Mouse (Mus musculus) CH12.LX (cell line): ENCODE measurements around the gene Klhdc4. TPM values are rescaled to one million over a fixed set of nuclear protein-coding genes. Genes with fewer than 3 reads are reported as not detected.

Experiments
- DNase-seq: peaks from one replicate; pipeline ENCODE4 v3.0.0-alpha.2; 2013; ENCODE audit errors: extremely low read depth
- H3K27ac ChIP-seq: 2 replicates; pipeline ENCODE4 v1.5.1; 2012; ENCODE audit warnings: low read depth, mild to moderate bottlenecking, control low read depth, moderate library complexity; ENCODE audit not compliant: insufficient read depth
- H3K27me3 ChIP-seq: replicated peaks from 2 replicates; pipeline ENCODE3; 2012; ENCODE audit warnings: inconsistent platforms
- H3K36me3 ChIP-seq, 2 experiments: replicated peaks in 1 of 2; 2 replicates each; pipeline versions ENCODE3 to v1.6.1; 2012; ENCODE audit warnings: inconsistent platforms in 1 of 2, low read length in 1 of 2, mild to moderate bottlenecking in 1 of 2, mixed read lengths in 1 of 2, moderate library complexity in 1 of 2; ENCODE audit not compliant: control insufficient read depth in 1 of 2, insufficient read depth in 1 of 2
- H3K4me1 ChIP-seq, 2 experiments: 2 replicates each; pipeline ENCODE4 v1.6.1; 2012; ENCODE audit warnings: inconsistent platforms in 1 of 2, moderate library complexity in 1 of 2; ENCODE audit not compliant: insufficient read depth in 2 of 2, control insufficient read depth in 1 of 2
- H3K4me2 ChIP-seq: 2 replicates; pipeline ENCODE4 v1.6.1; 2012; ENCODE audit warnings: low read depth, mild to moderate bottlenecking, control low read depth; ENCODE audit not compliant: poor library complexity, insufficient read depth, severe bottlenecking
- H3K4me3 ChIP-seq, 3 experiments: fragments of 150-350 bp in 1 of 3; sonication (generic) in 1 of 3; replicated peaks in 1 of 3; 2 replicates each; pipeline versions ENCODE3 to v1.5.1; 2011 to 2012; ENCODE audit warnings: low read depth in 2 of 3, low read length in 2 of 3, mild to moderate bottlenecking in 2 of 3, moderate library complexity in 2 of 3, control low read depth in 1 of 3, improper control_type of control experiment in 1 of 3, inconsistent platforms in 1 of 3, mixed read lengths in 1 of 3; ENCODE audit not compliant: poor library complexity in 1 of 3
- H3K79me2 ChIP-seq: replicated peaks from 2 replicates; pipeline ENCODE4 v1.6.1; 2012; ENCODE audit warnings: mild to moderate bottlenecking, moderate library complexity; ENCODE audit not compliant: control insufficient read depth, poor library complexity, insufficient read depth, severe bottlenecking; ENCODE audit errors: extremely low read depth
- H3K9ac ChIP-seq: 2 replicates; pipeline ENCODE4 v1.6.1; 2012; ENCODE audit warnings: low read depth, mild to moderate bottlenecking, control low read depth, moderate library complexity; ENCODE audit not compliant: insufficient read depth
- H3K9me3 ChIP-seq: replicated peaks from 2 replicates; pipeline ENCODE3; 2012; ENCODE audit warnings: low read length, inconsistent platforms, mixed read lengths
- CHD1 ChIP-seq: IDR thresholded peaks from 2 replicates; pipeline ENCODE4 v1.6.1; 2012; ENCODE audit warnings: low read depth, low read length, improper control_type of control experiment, inconsistent platforms
- CHD2 ChIP-seq: IDR thresholded peaks from 2 replicates; pipeline ENCODE4 v1.6.1; 2011; ENCODE audit warnings: low read length, improper control_type of control experiment
- CTCF ChIP-seq, 2 experiments: IDR thresholded peaks in 1 of 2; conservative IDR thresholded peaks in 1 of 2; 2 replicates each; pipeline ENCODE4 v1.5.1; 2011 to 2012; ENCODE audit warnings: low read depth in 2 of 2, low read length in 2 of 2, improper control_type of control experiment in 1 of 2, inconsistent platforms in 1 of 2, mild to moderate bottlenecking in 1 of 2, moderate library complexity in 1 of 2
- ELF1 ChIP-seq: IDR thresholded peaks from 2 replicates; pipeline ENCODE4 v1.6.1; 2014; ENCODE audit warnings: low read depth, mild to moderate bottlenecking, inconsistent platforms, low read length, improper control_type of control experiment
- EP300 ChIP-seq: IDR thresholded peaks from 2 replicates; pipeline ENCODE4 v1.6.1; 2011; ENCODE audit warnings: low read length, improper control_type of control experiment
- ETS1 ChIP-seq: conservative IDR thresholded peaks from 2 replicates; pipeline ENCODE4 v1.6.1; 2012; ENCODE audit warnings: low read depth, mild to moderate bottlenecking, inconsistent platforms, low read length, improper control_type of control experiment, moderate library complexity
- GABPA ChIP-seq: IDR thresholded peaks from 2 replicates; pipeline ENCODE4 v1.6.1; 2012; ENCODE audit warnings: low read depth, low read length, improper control_type of control experiment, inconsistent platforms; ENCODE audit not compliant: insufficient replicate concordance
- HCFC1 ChIP-seq: IDR thresholded peaks from 2 replicates; pipeline ENCODE4 v1.6.1; 2012; ENCODE audit warnings: low read depth, mild to moderate bottlenecking, inconsistent platforms, low read length, improper control_type of control experiment
- IRF4 ChIP-seq: IDR thresholded peaks from 2 replicates; pipeline ENCODE4 v1.6.1; 2014; ENCODE audit warnings: low read depth, mild to moderate bottlenecking, inconsistent platforms, low read length, improper control_type of control experiment
- JUN ChIP-seq: IDR thresholded peaks from 2 replicates; pipeline ENCODE4 v1.6.1; 2011; ENCODE audit warnings: low read depth, mild to moderate bottlenecking, low read length, improper control_type of control experiment, moderate library complexity; ENCODE audit not compliant: insufficient read depth
- JUND ChIP-seq: conservative IDR thresholded peaks from 2 replicates; pipeline ENCODE4 v1.6.1; 2011; ENCODE audit warnings: low read depth, low read length, improper control_type of control experiment
- KAT2A ChIP-seq: IDR thresholded peaks from 2 replicates; pipeline ENCODE4 v1.6.1; 2012; ENCODE audit warnings: low read length, improper control_type of control experiment, inconsistent platforms; ENCODE audit not compliant: insufficient replicate concordance
- MAFK ChIP-seq: IDR thresholded peaks from 2 replicates; pipeline ENCODE4 v1.6.1; 2011; ENCODE audit warnings: low read length, improper control_type of control experiment; ENCODE audit not compliant: insufficient replicate concordance
- MAX ChIP-seq: IDR thresholded peaks from 2 replicates; pipeline ENCODE4 v1.6.1; 2011; ENCODE audit warnings: low read length, improper control_type of control experiment
- MXI1 ChIP-seq: IDR thresholded peaks from 2 replicates; pipeline ENCODE4 v1.6.1; 2011; ENCODE audit warnings: mild to moderate bottlenecking, low read depth, low read length, improper control_type of control experiment
- NELFE ChIP-seq: IDR thresholded peaks from 2 replicates; pipeline ENCODE4 v1.6.1; 2011; ENCODE audit warnings: low read depth, low read length, improper control_type of control experiment
- POLR2A ChIP-seq: IDR thresholded peaks from 2 replicates; pipeline ENCODE4 v1.6.1; 2011; ENCODE audit warnings: low read depth, mild to moderate bottlenecking, improper control_type of control experiment, low read length
- RAD21 ChIP-seq: IDR thresholded peaks from 2 replicates; pipeline ENCODE4 v1.6.1; 2011; ENCODE audit warnings: low read depth, mild to moderate bottlenecking, low read length, improper control_type of control experiment, moderate library complexity
- RCOR1 ChIP-seq: conservative IDR thresholded peaks from 2 replicates; pipeline ENCODE4 v1.6.1; 2012; ENCODE audit warnings: low read depth, mild to moderate bottlenecking, inconsistent platforms, low read length, improper control_type of control experiment
- SIN3A ChIP-seq: IDR thresholded peaks from 2 replicates; pipeline ENCODE4 v1.6.1; 2012; ENCODE audit warnings: low read length, improper control_type of control experiment, inconsistent platforms
- SMC3 ChIP-seq: IDR thresholded peaks from 2 replicates; pipeline ENCODE4 v1.6.1; 2011; ENCODE audit warnings: low read depth, low read length, improper control_type of control experiment
- TBP ChIP-seq: conservative IDR thresholded peaks from 2 replicates; pipeline ENCODE4 v1.6.1; 2011; ENCODE audit warnings: low read depth, low read length, improper control_type of control experiment
- TCF12 ChIP-seq: IDR thresholded peaks from 2 replicates; pipeline ENCODE4 v1.6.1; 2014; ENCODE audit warnings: low read depth, mild to moderate bottlenecking, inconsistent platforms, low read length, improper control_type of control experiment
- UBTF ChIP-seq: IDR thresholded peaks from 2 replicates; pipeline ENCODE4 v1.6.1; 2012; ENCODE audit warnings: low read depth, mild to moderate bottlenecking, inconsistent platforms, low read length, improper control_type of control experiment, moderate library complexity
- ZKSCAN1 ChIP-seq: IDR thresholded peaks from 2 replicates; pipeline ENCODE4 v1.6.1; 2012; ENCODE audit warnings: low read depth, inconsistent platforms, low read length, improper control_type of control experiment, borderline replicate concordance
- ZMIZ1 ChIP-seq: IDR thresholded peaks from 2 replicates; pipeline ENCODE4 v1.6.1; 2012; ENCODE audit warnings: low read depth, mild to moderate bottlenecking, inconsistent platforms, low read length, improper control_type of control experiment
- ZNF384 ChIP-seq: IDR thresholded peaks from 2 replicates; pipeline ENCODE4 v1.6.1; 2012; ENCODE audit warnings: low read depth, low read length, improper control_type of control experiment, inconsistent platforms
- dilution Hi-C: fragments of 300-500 bp; cut with MboI; formaldehyde crosslinking; loops from 2 replicates; pipeline ENCODE4 v1.14.3; 2020; ENCODE audit warnings: low sequenced_read_pairs; ENCODE audit not compliant: extremely low pct_unique_long_range_greater_than_20kb, extremely low pct_ligation_motif_present
- in situ Hi-C: fragments of 300-500 bp; cut with MboI; formaldehyde crosslinking; loops from 3 replicates; pipeline ENCODE4 v1.14.3; 2019; ENCODE audit warnings: low sequenced_read_pairs, low pct_ligation_motif_present, low pct_unique_long_range_greater_than_20kb, mixed read lengths
- polyA plus RNA-seq: library from polyadenylated mRNA; unstranded; fragments of >175 nt; gene quantifications from 2 replicates; pipeline ENCODE4 v1.2.1, GENCODE M21; 2012; ENCODE audit warnings: low read depth; ENCODE audit not compliant: insufficient read length
- total RNA-seq, 2 experiments: library from RNA; depleted of rRNA; stranded (reverse); fragments of 300-350 nt in 1 of 2; fragments of >200 nt in 1 of 2; gene quantifications; 2 replicates each; pipeline ENCODE4 v1.2.3; 2012 to 2014

The Klhdc4 gene
- total and polyA plus RNA-seq, 3 experiments, result 35.5 to 54.3 (median 51.5) TPM

DNA sequence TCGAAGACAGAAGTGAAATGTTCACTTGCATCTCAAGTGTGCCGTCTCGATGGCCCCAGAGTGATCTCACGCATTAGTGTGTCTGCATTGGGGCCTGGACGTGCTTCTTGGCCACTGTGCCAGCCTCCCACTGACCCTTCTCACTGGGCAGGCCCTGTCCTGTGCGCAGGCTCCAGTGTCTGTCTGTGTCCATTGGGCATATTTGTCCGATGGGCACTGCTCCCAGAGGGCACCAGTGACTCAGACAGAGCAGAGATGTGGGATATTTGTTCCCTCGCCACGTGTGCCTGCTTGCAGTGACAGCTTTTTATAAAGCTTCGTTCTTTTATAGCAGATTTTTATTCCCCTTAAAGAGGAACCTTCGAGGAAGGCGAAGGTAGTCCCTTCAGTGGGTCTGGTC is 55.5 kb downstream of the Klhdc4 start:
- peaks cover 58% of the 10 kb centered on the region for H3K27me3 ChIP-seq
- H3K79me2 ChIP-seq, result no peaks in the 10 kb centered on the region
- H3K27ac ChIP-seq, result no peak overlapping the region
- DNase-seq, result no peak
- dilution Hi-C loops (no loop called here), in situ Hi-C loops (no loop called here)
- H3K36me3 ChIP-seq, result no peaks in the 10 kb centered on the region
- H3K4me1 ChIP-seq, result peaks cover 2 to 18% of the 10 kb centered on the region in 2 experiments; a peak in 3 of 4 replicates
- no peaks in the 10 kb centered on the region for H3K9me3 ChIP-seq
- H3K9ac ChIP-seq, result no peak overlapping the region
- H3K4me2 ChIP-seq, result no peak overlapping the region
- TF ChIP-seq CHD1, result no peak
- no peak for TF ChIP-seq SMC3
- TF ChIP-seq ZKSCAN1, result no peak
- TF ChIP-seq RAD21, result no peak
- no peak for TF ChIP-seq UBTF
- no peak for TF ChIP-seq ZMIZ1
- no peak for TF ChIP-seq ELF1
- no peak for TF ChIP-seq ETS1
- no peak for TF ChIP-seq JUN
- TF ChIP-seq JUND, result no peak
- no peak for TF ChIP-seq KAT2A
- TF ChIP-seq MXI1, result no peak
- no peak for TF ChIP-seq TBP
- no peak for TF ChIP-seq HCFC1
- no peak for TF ChIP-seq POLR2A
- no peak for TF ChIP-seq GABPA
- TF ChIP-seq EP300, result no peak
- no peak for TF ChIP-seq SIN3A
- no peak for TF ChIP-seq MAX
- H3K4me3 ChIP-seq, result no peak overlapping the region

DNA sequence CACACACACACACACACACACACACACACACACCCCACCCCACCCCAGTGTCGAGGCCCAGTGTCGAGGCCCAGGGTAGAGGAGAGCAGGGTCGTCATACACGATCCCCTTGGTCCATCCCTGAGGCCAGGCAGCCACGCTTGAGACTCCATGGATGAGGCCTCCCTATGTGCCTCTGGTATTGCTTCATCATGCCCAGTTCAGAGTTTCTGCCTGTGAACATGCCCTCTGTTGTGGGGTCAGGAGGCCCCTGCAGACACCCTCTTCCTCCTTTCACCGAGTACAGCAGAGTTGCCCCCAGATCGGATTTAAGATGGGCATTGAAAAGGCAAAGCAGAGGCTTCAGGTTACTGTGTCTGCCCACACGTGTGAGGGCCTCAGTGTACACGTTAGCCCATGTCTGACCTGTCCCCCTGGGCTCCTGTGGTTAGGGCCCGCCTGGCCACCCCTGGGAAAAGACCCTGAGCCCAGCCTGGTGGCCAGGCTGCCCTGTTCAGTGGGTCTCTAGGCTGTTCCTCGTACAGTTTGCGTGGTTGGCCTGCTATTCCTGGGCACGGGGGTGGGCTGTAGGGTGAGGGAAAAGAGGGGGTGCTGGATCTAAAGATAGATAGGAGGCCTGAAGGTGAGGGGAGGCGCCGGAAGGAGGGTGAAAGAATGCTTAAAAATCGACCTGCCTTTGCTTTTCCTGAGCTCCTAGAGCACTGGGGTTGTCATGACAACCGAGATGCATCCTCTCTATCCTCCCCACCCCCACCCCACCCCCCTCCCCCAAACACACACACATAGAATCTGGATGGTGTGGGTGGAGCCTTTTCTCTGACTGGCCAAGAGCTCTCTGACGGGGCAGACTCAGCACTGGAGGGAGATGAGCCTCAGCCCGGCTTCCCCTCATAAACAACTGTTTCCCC is 58.3 kb downstream of the Klhdc4 start:
- Histone ChIP-seq H3K4me1 (peaks cover 2 to 18% of the 10 kb centered on the region in 2 experiments; a peak in 3 of 4 replicates), H3K27ac (no peak overlapping the region), H3K4me3 (no peak overlapping the region), H3K4me2 (no peak overlapping the region), H3K79me2 (no peaks in the 10 kb centered on the region), H3K27me3 (peaks cover 58% of the 10 kb centered on the region), H3K9me3 (no peaks in the 10 kb centered on the region), H3K36me3 (no peaks in the 10 kb centered on the region), H3K9ac (no peak overlapping the region)
- dilution Hi-C loops (no loop called here), in situ Hi-C loops (no loop called here)
- no peak for DNase-seq
- TF ChIP-seq MXI1 (no peak), SIN3A (no peak), NELFE (no peak), POLR2A (no peak), ELF1 (no peak), ZNF384 (no peak), RCOR1 (no peak), HCFC1 (no peak), CTCF (conservative IDR thresholded peaks at IDR 0.05 in 1 of 2, IDR thresholded peaks at IDR 0.05 in 1 of 2; ENCODE audit: low read depth in 2 of 2, low read length in 2 of 2) (no peak), IRF4 (no peak), MAFK (no peak), TCF12 (no peak), TBP (no peak), CHD2 (no peak)
- TF ChIP-seq, all 38 proteins: peak for 0
